Mouse (Mus musculus) hindlimb bud, embryonic 11.5 days (tissue): ENCODE measurements at regions not wholly inside any gene's neighbourhood (a gene's known extent, or its start where the extent isn't known, plus 50 kb on each side); places are given as distances from the start of the nearest gene placed in this dataset.

Experiments
- DNase-seq: peaks from one replicate; pipeline ENCODE4 v3.0.0-alpha.2; 2012; ENCODE audit warnings: low read depth, low spot score; ENCODE audit errors: extremely low spot score

DNA sequence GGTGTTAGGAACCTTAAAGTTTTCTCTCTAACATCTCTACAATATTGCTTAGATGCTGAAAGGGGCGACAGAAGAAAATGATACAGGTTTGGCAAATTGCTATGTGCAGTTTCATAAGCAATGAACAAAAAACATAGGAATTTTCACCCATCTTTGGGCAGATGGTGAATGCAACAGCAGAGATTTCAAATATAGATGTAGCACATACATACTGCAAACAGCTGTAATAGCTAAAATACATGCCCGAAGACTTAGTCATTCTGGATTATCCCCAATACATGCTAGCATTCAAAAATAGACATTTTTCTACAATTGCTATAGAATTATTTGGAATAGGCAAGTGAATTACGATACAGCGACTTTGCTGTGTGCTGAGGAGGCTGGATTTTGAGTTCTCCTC is 544.1 kb downstream of the D3Ertd751e start:
- DNase-seq, result no peak

DNA sequence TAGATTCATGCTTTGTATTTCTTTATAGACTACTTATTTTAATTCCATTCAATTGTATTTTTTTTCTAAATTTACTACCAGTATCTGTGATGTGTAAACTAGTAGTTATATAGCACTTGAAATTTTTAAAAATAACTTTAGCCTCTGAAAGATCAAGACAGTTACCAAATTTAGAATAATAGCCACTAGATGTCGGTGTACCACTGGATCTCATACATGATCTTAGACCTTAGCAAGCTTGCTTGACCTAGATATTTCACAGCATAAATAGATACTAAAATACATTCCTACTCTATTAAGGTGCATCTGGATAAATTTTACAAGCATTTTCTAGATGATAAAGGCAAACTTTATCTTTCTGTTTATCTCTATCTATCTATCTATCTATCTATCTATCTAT is 570.0 kb downstream of the D3Ertd751e start:
- no peak for DNase-seq

DNA sequence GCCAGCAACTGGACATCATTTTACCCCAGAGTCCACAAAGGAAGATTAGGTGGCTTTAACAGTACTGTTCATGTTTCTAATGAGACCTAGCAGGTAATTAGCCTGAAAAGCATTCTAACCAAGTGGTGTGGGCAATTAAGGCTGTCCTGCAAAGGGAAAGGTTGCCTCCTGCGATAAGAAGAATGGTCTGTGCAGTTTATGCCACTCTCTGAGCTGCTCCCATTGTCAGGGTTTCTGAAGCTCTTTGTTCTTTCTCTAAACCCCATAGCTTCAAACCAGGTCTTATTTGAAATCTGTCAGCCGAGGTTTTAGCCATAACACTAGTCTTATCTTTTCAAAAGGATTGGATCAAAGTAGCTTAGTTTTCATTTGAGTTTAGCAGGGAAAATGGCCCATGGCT is 585.3 kb downstream of the D3Ertd751e start:
- no peak for DNase-seq

DNA sequence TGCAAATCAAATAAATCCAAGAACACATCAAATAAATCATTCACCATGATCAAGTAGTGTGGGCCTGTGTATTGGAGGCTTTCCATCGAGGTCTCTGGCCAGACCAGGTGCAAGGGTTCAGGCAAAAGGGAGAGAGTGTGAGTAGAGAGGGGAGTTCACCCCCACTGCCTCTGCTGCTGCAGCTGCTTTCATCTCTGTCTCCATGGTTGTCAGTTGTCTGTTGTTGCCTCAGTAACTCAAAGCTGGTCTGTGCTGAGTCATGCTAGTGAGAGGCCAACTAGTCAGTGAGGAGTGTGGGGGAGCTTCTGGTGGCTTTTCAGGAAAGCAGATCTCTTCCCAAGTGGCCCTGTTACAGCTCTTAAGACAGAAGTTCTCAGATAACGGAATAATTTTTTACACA is 600.4 kb downstream of the D3Ertd751e start:
- no peak for DNase-seq

DNA sequence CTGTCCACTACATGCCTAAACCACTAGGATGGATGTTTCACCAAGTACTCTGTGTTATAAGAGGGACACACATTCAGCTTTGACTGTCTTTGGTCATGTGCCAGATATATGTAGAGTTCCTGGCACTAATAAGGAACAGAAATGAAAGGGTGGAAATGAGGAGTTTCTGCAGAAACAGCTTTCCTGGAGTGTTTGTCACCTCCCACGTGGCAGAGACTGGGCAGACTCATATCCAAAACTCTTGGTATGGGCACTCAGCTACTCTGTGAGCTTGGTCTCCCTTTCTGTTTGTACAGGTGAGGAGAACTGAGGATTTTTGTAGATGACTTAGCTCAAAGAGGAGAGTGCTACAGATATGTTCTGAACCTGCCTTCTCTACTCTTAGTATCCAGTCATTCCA is 634.4 kb downstream of the D3Ertd751e start:
- DNase-seq, result no peak

DNA sequence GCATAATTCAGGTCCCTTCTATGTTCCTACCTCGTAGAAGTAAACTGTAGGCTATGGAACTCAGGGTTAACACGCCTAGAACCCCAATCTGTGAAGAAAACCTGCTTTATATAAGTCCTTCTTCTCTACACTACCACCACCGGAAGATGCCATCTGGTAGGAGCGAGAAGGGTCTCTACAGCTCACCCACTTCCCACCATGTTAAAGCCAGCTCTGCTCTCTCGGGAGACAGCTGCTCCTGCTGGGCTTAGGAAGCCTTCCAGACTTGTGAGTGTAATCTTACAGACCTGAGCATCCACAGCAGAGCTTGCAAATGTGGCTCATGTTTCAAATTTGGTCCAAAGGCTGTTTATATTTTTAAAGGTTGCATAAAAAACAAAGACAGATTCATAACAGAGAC is 639.7 kb downstream of the D3Ertd751e start:
- no peak for DNase-seq

DNA sequence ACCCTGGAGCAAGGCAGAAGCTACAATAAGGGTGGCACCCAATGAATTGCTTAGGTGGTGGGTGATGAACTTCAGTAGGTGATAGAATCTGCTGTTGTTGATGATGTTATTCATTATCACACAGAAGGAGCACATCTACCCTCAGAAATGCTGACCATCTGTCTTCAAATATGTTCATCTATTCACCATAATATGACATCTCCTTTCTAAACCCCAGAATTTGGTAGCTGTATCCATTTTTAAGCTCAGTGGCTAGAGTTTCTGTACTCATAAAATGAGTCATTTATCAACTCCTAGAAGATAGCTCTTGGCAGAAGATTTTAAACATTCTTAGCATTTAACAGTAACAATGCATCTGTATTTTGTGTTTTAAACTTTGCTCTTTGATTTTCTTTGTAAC is 660.3 kb downstream of the D3Ertd751e start:
- no peak for DNase-seq

DNA sequence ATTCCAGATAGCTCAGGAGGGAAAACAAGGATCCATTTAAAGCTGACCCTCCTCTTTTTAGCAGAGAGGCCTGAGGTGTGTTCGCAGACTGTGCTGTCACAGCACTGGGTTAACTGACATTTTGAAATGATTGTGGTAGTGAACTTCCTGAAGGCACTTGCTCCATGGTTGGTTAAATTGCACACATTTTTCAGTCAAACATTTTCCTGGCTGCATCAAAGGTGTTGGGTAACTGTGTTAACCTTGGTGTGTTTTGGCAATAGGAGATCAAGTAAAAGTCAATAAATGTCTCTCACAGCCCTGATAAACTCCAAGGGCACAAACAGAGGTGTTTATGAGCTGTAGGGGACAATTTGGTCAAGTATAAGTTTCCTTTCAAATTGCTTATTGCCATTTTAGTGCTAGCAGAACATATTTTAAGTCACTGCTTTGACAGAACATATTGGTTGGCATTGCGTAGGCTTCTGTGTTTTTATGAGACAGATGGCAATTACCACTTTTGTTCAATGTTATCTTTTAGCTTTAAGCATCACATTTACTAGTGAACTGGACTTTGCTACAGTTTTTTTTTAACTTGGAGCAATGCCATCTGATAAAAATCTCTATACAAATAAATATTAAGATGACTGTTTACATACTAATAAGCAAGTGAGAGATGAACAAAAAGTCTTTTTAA is 666.7 kb downstream of the D3Ertd751e start:
- DNase-seq, result no peak

DNA sequence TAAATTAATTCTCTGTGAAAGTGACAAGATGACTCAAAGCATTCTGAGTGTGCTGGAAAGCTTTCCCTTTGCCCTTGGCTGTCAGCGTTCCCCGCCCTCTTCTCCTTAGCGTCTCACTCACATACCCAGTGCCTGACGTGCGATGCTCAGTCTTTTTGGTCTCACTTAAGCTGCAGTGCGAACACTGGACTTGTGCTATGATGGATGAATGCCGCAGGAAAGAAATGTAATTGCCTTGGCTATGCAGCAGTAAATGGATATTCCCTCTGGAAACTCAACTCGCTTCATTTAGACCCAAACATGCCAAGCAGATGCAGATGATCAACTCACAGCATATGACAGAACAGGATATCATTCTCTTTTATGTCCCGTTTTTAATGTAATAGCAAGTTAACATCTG is 685.0 kb downstream of the D3Ertd751e start:
- DNase-seq, result no peak

DNA sequence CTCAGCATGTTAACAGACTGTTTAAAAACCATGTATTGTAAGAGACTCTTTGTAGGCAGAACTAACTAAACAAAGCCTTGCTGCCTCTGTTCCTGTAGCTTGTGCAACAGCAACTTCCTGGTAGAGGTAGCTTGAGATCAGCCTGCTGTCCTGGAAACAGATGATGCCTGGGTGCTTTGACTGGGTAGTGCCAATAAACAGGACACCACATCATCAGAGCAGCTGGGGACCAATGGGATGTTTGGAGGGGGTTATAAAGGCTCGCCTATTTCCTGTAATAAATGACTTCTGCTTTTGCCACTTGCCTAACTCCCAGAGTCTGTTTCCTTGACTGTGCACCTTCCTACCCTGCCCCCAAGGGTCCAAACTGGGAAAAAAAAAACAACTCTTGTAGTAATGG is 707.2 kb downstream of the D3Ertd751e start:
- no peak for DNase-seq

DNA sequence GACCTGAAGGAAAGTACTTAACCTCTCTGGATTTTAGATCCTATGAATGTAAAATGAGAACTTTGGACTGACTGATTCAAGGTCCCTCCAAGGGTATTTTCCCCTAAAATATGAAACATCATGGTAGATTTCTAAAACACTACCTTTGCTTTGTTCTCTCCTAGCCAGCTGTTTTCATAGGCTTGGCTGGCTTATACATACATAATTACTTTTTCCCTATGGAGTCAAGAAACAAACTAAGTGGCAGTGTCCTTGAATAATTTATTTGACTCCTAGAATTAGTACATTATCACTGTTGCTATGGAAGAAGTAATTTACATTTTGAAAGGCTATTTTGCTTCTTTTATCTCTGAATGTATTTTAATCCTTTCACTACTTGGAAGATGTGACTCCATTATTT is 721.9 kb downstream of the D3Ertd751e start:
- DNase-seq, result no peak

DNA sequence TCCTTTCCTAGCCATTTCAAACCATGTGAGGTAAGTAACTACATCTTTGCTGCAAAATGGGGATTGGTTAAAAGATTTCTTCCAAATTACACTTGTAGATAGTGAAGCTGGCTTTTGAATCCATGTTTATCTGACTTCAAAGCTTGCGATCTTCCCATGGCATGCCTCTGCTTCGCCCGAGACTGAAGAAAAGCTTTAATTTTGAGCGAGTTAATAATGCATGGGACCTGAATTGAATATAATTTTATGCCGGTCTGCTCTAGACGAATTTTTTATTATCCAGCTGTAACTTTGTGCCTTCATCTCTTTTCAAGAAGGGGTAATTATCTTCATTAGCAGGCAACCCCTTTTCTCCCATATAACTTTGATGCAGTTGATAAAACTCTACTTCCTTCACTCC is 724.7 kb downstream of the D3Ertd751e start:
- DNase-seq, result no peak

DNA sequence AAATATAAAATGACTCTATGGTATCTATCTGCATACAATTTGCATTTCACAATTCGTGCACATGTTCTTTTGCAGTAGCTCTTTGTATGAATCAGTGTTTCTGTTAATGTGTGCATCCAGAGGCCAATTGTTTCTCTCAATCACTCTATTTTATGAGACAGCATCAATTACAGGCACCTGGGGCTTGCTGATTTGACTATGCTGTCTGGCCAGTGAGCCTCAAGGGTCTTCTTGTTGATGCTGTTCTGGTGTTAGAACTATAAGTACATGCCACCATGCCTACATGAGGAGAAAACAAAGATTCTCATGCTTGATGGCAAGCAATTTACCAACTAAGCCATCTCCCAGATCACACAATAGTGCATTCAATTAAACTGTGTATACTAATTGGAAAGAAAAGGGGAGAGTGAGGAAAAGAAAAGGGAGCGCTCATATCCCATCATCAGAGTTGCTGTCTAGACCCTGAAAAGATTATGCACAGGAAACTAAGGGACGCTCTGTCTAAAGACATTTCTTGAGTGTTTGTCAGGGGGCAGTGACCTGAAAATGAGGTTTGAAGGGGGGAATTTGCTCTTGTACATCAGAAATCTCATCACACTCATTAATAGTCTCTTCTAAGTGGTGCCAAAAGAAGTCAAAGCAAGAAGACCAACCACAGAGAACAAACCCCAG is 772.6 kb downstream of the D3Ertd751e start:
- no peak for DNase-seq

DNA sequence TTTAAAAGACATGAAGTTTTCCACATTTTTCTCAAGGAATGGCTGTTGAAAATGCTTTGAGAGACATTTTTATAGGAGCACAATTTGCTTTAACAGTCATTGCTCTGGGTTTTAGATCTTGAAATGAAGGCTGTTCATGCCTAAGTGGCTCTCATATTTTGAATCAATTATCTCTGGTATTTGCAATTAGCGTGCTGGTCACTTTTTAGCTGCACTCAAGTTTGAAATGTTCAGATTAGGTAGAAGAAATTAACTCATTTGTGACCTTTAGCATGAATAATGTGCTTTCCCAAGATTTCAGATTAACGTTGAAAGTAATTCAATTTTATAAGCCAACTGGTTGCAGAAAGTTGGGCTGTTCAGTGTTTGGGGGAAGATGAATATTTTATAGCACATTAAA is 773.9 kb downstream of the D3Ertd751e start:
- DNase-seq, result no peak

DNA sequence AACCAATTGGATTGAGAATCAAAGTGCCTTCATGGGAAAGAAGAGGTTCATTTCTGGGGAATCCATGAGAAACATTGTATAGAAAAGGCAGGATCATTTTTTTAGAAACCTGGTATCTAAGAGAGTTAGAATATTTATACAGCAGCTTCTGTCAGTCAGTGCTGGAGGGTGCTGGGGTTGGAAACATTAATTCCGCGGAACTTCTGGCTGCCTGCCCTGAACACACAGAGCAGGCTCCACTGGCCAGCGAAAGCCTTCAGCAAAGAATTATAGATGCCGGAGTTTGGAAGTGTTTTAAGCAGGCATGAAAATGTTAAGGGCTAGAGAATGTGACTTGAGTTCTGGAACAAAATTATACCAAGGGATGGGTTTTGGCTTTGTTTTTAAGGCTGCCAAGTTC is 789.0 kb downstream of the D3Ertd751e start:
- no peak for DNase-seq

DNA sequence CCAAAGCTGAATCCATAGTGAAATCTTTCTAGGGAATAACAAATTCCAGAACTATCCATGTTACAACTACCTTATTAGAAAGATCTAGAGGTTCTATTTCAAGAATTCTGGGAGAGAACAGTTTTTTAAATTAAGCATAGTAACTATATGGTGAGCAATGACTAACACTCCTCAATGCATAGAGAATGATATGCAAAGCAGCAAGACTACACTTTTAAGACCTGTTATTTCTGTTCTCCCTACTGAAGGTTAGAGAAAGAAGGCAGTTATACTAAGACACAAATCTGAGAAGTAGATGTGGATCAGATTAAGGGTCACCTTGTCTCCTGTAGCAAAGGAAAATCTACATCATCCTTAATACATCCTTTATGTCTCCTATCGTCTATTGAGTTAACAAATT is 824.3 kb downstream of the D3Ertd751e start:
- no peak for DNase-seq

DNA sequence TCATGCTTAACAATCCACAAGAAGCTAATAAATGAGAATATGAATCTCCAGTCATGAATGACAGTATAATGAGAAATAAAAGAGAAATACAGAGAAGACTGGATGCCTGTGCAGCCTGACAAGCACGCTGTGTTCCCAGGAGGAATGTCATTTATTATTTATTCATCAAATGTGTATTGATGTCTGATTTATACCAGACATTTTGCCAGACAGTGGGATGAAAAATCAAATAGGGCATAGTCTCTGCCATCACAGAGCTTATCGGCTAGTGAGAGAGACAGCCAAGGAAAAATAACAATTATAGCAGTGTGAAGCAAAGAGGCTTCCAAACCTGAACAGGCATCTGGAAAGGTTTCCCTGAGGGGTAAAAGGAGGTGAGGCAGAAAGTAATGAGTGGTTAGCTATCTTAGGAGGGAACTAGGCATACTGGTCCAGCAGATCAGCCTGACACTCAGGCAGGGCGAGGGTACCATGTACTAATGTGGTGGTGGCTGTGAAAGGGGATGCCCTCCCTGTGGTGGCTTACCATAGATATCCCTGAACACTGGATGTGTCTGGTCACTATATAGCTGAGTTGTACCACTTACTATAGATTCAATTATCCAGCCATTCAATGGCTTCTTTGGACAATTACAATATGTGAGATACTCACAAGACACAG is 828.1 kb downstream of the D3Ertd751e start:
- no peak for DNase-seq

DNA sequence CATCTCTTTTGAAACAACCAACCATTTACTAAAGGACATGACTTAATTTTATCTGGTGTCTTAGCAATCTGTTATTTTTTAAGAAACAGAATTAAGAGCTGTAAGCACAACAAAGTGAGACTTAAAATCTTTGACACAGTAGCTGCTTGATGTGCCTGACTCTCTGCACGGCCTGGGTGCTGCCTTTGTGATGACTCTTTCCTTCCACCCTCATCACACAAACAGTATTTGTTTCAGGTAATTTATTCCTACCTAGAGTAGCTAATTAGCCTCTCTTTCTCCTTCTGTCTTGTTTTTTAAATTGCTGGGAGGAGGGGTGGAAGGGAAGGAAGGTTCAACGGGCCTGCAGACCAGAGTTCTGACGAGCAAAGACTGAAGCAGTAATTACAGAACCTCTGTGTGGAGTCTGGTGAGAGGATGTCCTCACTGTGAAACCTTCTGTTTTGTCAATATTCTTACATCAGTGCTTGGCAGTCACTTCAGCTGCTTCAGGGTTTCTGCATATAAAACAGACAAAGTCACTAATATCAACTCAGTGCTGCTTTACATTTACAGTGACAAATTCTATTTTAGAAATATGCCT is 829.6 kb downstream of the D3Ertd751e start:
- no peak for DNase-seq

DNA sequence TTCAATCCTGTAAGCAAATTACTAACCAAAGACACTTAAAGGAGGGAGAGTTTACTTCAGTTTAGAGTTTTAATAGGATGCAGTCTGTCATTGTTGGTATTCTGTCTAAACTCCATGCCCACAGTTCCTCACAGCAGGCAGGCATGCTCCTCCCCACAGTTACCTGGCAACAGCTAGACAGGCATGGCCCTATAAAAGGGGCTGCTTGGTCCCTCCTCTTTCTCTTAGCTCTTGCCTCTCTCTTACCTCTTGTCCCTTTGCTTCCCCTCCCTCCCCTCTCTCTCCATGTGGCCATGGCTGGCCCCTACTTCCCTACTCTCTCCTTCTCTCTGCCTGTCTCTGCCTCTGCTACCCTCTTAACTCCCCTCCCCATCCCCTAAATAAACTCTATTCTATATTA is 830.7 kb downstream of the D3Ertd751e start:
- DNase-seq, result no peak

DNA sequence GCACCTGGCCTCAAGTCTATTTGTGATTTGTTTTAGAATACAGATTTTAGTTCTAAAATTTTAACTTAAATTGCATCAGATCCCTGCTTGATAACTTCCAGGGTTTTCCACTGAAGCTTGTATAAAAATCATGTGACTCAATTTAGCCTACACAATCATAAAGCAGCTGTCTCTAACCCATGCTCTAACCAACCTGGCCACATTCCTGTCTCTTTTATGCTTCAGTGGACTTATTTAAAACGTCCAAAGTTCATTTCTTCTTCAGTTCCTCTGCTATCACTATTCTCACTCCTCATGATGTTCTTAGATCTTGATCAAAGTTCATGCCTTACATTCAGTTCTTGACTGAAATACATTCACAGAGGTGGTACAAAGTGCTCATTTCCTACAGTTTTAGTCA is 839.9 kb downstream of the D3Ertd751e start:
- no peak for DNase-seq

DNA sequence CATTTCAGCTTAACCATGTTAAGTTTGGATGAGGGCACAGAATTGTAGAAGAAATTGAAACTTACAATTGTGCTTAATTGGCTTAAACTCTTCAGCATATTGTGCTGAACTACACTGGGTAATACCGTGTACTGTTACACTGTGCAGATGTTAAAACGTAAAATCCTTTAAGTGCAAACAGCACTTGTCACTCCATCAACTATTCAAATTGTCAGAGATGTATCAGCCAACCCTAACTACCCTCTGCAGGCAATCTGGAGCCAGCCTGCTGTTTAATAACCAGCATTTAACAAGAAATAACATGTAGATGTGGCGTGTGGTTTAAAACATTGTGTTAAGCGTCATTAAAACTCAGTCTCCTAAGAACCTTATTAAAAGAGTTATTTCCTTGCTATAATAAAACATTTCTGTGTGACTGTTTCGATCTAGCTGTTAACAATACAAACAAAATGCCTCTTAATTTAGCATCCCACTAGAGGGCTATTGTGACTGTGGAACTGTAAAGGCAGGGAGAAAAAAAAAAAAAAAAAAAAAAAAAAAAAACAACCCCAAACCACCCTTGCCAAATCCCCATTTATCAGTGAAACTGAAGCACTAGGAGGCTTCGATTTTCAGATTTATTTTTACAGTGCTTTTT is 845.0 kb downstream of the D3Ertd751e start:
- DNase-seq, result peak; percentile 14

DNA sequence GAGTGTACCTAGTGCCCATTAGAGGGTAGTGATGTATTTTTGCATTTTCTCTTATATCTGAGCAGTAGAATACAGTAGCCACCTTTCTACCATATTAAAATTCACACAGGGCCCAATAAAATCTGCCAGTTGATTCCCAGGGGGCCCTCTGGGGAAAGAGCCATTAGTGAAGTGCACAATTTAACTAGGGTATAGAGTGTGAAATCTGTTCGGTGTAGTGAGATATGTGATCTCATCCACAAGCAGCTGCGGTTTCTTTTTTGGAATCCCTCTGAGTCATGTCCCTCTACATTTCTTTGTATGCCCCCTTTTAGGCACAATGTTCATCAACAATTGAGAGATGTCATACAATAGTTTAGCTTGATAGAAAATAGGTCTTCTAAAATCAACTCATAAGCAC is 847.1 kb downstream of the D3Ertd751e start:
- no peak for DNase-seq
